9 mouse cellular contexts compared by ENCODE assay signal in genomic region chr4:28808800-28809199, GRCm38 (mm10). TPM values are rescaled to one million over a fixed set of nuclear protein-coding genes. Genes with fewer than 3 reads are reported as not detected.
DNase-seq lines count a peak whose midpoint lies in the region; ATAC-seq lines count a peak whose summit lies in the region.
"Had no signal": no experiment of that assay in that cellular context is flagged by ENCODE, and none has a peak within 500 bp of the region (broad histone marks: within the 10 kb centered on the region; RNA-seq: fewer than 3 reads in every experiment).

No protein-coding gene starts in this region.

- ATAC-seq in megakaryocyte-erythroid progenitor cell, adult 5-6 weeks (replicated peaks; ENCODE audit: low FRiP score, low TSS enrichment, poor library complexity, severe bottlenecking) = no peak

- DNase-seq in heart, postnatal 4 days = peak; percentile 25
- no peak for DNase-seq in heart, postnatal 25 days (ENCODE audit: low spot score)
- peak; percentile 42 for DNase-seq in testis, postnatal 10 days (ENCODE audit: low spot score)
- DNase-seq in testis, postnatal 14 days (ENCODE audit: low spot score) = no peak
- peak; percentile 70 for DNase-seq in embryo, embryonic 11 days
- peak; percentile 73 for DNase-seq in retina, embryonic 14.5 days (ENCODE audit: low spot score)
- no peak for DNase-seq in urinary bladder, adult 2 months (ENCODE audit: low spot score)
- DNase-seq: liver, embryonic 13.5 days had no signal

- intact Hi-C loops in heart, postnatal 25 days (cut with DNase I) = loop anchor here (5.0 kb wide), 1 partner anchor 494 kb away; no protein-coding TSS in a partner anchor

RNA-seq across cellular contexts. Expression of gene Epha7, which starts 4.1 kb away (rescaled TPM):
- 10 to 100 TPM; 14.1 to 15.7 TPM for total RNA-seq in heart, postnatal 4 days (2021)
- 1 to 10 TPM; 6.5 to 6.9 TPM for total RNA-seq in heart, postnatal 25 days (2021)
- total RNA-seq in megakaryocyte-erythroid progenitor cell, adult 5-6 weeks (2014; fragmentation: Nextera tagmentation) = 2.3 and 3.2 TPM in 2 replicates
- 1.8 and 2.8 TPM in 2 replicates for total RNA-seq in megakaryocyte-erythroid progenitor cell, adult 5-6 weeks (2017)
- 4.0 and 5.4 TPM in 2 replicates for polyA plus RNA-seq in urinary bladder, adult 2 months (2012; rRNA removed)

Comparison
In these comparisons a context has a peak if more than half of its experiments do, and no peak if none do; other contexts are left out.
1. DNase-seq: peak in heart, postnatal 4 days (single experiment), testis, postnatal 10 days (single experiment), embryo, embryonic 11 days (single experiment) and retina, embryonic 14.5 days (single experiment); none in heart, postnatal 25 days (single experiment), testis, postnatal 14 days (single experiment) and urinary bladder, adult 2 months (single experiment).